In the genomic region with DNA sequence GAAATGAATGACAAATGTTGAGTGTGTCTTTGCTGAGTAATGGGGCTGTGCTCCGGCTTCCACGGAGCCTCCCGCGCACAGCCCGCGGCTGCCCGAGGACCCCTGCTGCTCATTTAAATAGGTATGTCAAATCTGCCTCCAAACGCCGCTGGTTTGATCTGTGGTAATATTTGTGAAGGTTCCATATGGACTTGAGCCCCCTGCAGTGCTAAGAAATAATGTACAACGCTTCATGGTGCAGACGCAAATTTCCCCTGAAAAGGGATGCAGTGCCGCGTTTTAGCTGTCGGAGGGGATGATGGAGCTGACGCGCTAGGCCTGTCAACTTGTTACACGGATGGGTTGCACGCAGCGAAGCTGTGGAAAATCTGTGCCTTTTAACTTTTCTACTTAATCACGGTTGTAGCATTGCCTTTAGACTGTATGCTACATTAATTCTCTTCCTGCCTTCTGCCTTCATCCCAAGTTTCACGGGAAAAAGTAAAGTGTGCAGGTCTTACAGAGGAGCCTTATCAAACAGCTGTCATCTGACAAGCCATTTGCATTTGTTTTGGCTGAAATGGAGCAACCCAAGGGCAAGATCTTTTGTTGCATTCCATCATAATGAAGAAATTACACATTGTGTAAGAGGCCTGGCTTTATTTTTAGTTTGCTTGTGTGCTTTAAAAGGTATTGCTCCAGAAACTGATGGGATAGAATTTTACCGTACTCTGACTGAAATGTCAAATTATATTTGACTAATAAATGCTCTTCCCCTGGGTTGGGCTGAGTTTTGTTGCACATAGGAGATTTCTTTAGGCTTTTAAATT, we compare ENCODE assay signal across 10 mouse cellular contexts. TPM values are rescaled to one million over a fixed set of nuclear protein-coding genes. Genes with fewer than 3 reads are reported as not detected.
DNase-seq lines count a peak whose midpoint lies in the region; ATAC-seq lines count a peak whose summit lies in the region.
"Had no signal": no experiment of that assay in that cellular context is flagged by ENCODE, and none has a peak within 500 bp of the region (broad histone marks: within the 10 kb centered on the region; RNA-seq: fewer than 3 reads in every experiment).

No protein-coding gene starts in this region.

- DNase-seq in heart, postnatal 14 days = no peak
- DNase-seq in brain, embryonic 18.5 days (ENCODE audit: low read depth, low spot score) = peak; percentile 6
- DNase-seq in neural tube, embryonic 10.5 days (ENCODE audit: extremely low spot score, low spot score) = peak; percentile 45
- no peak for DNase-seq in heart, postnatal 10 days
- DNase-seq in gastrocnemius, postnatal 10 days = no peak
- DNase-seq in urinary bladder, postnatal 36 days (ENCODE audit: low spot score in 2 of 2) = no peak
- DNase-seq: spleen, adult 18-20 months had no signal

- H3K9ac ChIP-seq in heart, embryonic 15.5 days = no peak overlapping the region
- no peak overlapping the region for H3K9ac ChIP-seq in forebrain, embryonic 16.5 days (replicated peaks; ENCODE audit: low read depth, low read length)

- H3K4me3 ChIP-seq in heart, embryonic 15.5 days = no peak overlapping the region
- H3K4me3 ChIP-seq in forebrain, embryonic 16.5 days (replicated peaks; ENCODE audit: low read length) = 0 out of 2 replicates have a peak overlapping the region, but pooled peaks have one; percentile 13

- H3K36me3 ChIP-seq in heart, embryonic 15.5 days = peaks cover 4% of the 10 kb centered on the region; the same call in 1 of the 2 replicates
- no peaks in the 10 kb centered on the region for H3K36me3 ChIP-seq in forebrain, embryonic 16.5 days (ENCODE audit: control insufficient read depth, insufficient read depth)

- 0 out of 2 replicates have a peak, but pooled peaks have one; percentile 31 for ATAC-seq in heart, embryonic 15.5 days (replicated peaks; ENCODE audit: insufficient number of reproducible peaks, insufficient read depth, low FRiP score, low read depth)
- peak; percentile 56 for ATAC-seq in forebrain, embryonic 16.5 days

- H3K4me2 ChIP-seq in heart, embryonic 15.5 days = no peak overlapping the region
- peak overlapping the region; percentile 27 for H3K4me2 ChIP-seq in forebrain, embryonic 16.5 days (ENCODE audit: low read length)

- 63% methylated on average over 22 of the region's 22 CpGs for WGBS in heart, embryonic 15.5 days
- 19% methylated on average over 22 of the region's 22 CpGs for WGBS in forebrain, embryonic 16.5 days

- intact Hi-C loops in heart, postnatal 14 days (cut with DNase I) = no loop called here
- intact Hi-C loops in heart, postnatal 10 days (cut with DNase I) = no loop called here

- H3K4me1 ChIP-seq in heart, embryonic 15.5 days (replicated peaks) = no peaks in the 10 kb centered on the region
- peaks cover 15% of the 10 kb centered on the region for H3K4me1 ChIP-seq in forebrain, embryonic 16.5 days (replicated peaks; ENCODE audit: control insufficient read depth, insufficient read depth, low read length)

- no peaks in the 10 kb centered on the region for H3K27me3 ChIP-seq in heart, embryonic 15.5 days
- H3K27me3 ChIP-seq in forebrain, embryonic 16.5 days (replicated peaks; ENCODE audit: control insufficient read depth, insufficient read depth, low read length) = no peaks in the 10 kb centered on the region

- no peaks in the 10 kb centered on the region for H3K9me3 ChIP-seq in heart, embryonic 15.5 days (replicated peaks)
- no peaks in the 10 kb centered on the region for H3K9me3 ChIP-seq in forebrain, embryonic 16.5 days (ENCODE audit: control insufficient read depth, low read length)

- H3K27ac ChIP-seq in heart, embryonic 15.5 days = peak overlapping the region; percentile 31; the same call in 1 of the 2 replicates
- no peak overlapping the region for H3K27ac ChIP-seq in forebrain, embryonic 16.5 days (ENCODE audit: low read length)
- H3K27ac ChIP-seq: macrophage had no signal

RNA-seq across cellular contexts. Expression of gene Mrps9, which starts 37.7 kb away (rescaled TPM):
- 59.6 and 62.0 TPM in 2 replicates for polyA plus RNA-seq in heart, embryonic 15.5 days (2015; fragmentation: Nextera tagmentation; extraction: Ambion mirVana)
- total RNA-seq in heart, postnatal 14 days (2021) = 10 to 100 TPM; 97.4 to 99.6 TPM
- polyA plus RNA-seq in forebrain, embryonic 16.5 days (2015; fragmentation: Nextera tagmentation; extraction: Ambion mirVana) = 33.5 and 35.8 TPM in 2 replicates
- total RNA-seq in heart, postnatal 10 days (2021) = 10 to 100 TPM; 92.7 to 96.9 TPM
- total RNA-seq in gastrocnemius, postnatal 10 days (2021) = 10 to 100 TPM; 43.9 to 47.8 TPM

Comparison
In these comparisons a context has a peak if more than half of its experiments do, and no peak if none do; other contexts are left out.
1. DNase-seq: peak in brain, embryonic 18.5 days (single experiment) and neural tube, embryonic 10.5 days (single experiment); none in heart, postnatal 14 days (0 of 2), heart, postnatal 10 days (0 of 2), gastrocnemius, postnatal 10 days (single experiment) and urinary bladder, postnatal 36 days (0 of 2).